Mouse (Mus musculus) kidney, postnatal 25 days (tissue): ENCODE data around the gene B4galt1.
A peak's percentile ranks its signal among the peaks of the same experiment; 100 is the strongest.

Experiments
- DNase-seq, 2 experiments: peaks; one replicate each; pipeline ENCODE4 v3.0.0; 2021; ENCODE audit warnings: mixed read lengths in 2 of 2

B4galt1 gene

GRCm38 (mm10) chr4:40840448-40840847 is 13.4 kb downstream of the B4galt1 start:
- DNase-seq, result no peak

- DNase-seq, result peak in 1 of 2 experiments; percentile 58
These were observed 14.6 kb downstream of the B4galt1 start for GRCm38 (mm10) chr4:40839251-40839650.

- peak; percentile 77 to 90 for DNase-seq
These were observed 16.1 kb downstream of the B4galt1 start for GRCm38 (mm10) chr4:40837451-40838285.

GRCm38 (mm10) chr4:40837008-40837407 is 16.8 kb downstream of the B4galt1 start:
- no peak for DNase-seq

- no peak for DNase-seq
These were observed 18.9 kb downstream of the B4galt1 start for GRCm38 (mm10) chr4:40834872-40835271.

GRCm38 (mm10) chr4:40834232-40834786 is 19.5 kb downstream of the B4galt1 start:
- no peak for DNase-seq

GRCm38 (mm10) chr4:40833381-40834231 is 20.2 kb downstream of the B4galt1 start:
- DNase-seq, result no peak

GRCm38 (mm10) chr4:40830530-40830929 is 23.3 kb downstream of the B4galt1 start:
- no peak for DNase-seq

GRCm38 (mm10) chr4:40829654-40830400 is 24.0 kb downstream of the B4galt1 start:
- DNase-seq, result peak; percentile 40 to 77

GRCm38 (mm10) chr4:40828910-40829309 is 24.9 kb downstream of the B4galt1 start:
- peak; percentile 70 to 93 for DNase-seq

GRCm38 (mm10) chr4:40827926-40828325 is 25.9 kb downstream of the B4galt1 start:
- DNase-seq, result no peak

- DNase-seq, result no peak
These were observed 27.0 kb downstream of the B4galt1 start for GRCm38 (mm10) chr4:40826810-40827209.

- DNase-seq, result no peak
These were observed 27.8 kb downstream of the B4galt1 start for GRCm38 (mm10) chr4:40825981-40826380.

- DNase-seq, result no peak
These were observed 28.7 kb downstream of the B4galt1 start for GRCm38 (mm10) chr4:40825146-40825545.

- DNase-seq, result no peak
These were observed 29.3 kb downstream of the B4galt1 start for GRCm38 (mm10) chr4:40824505-40824904.

GRCm38 (mm10) chr4:40823664-40824063 is 30.1 kb downstream of the B4galt1 start:
- no peak for DNase-seq

GRCm38 (mm10) chr4:40823151-40823550 is 30.7 kb downstream of the B4galt1 start:
- DNase-seq, result peak in 1 of 2 experiments; percentile 33

GRCm38 (mm10) chr4:40821303-40822023 is 32.3 kb downstream of the B4galt1 start:
- DNase-seq, result no peak

- DNase-seq, result no peak
These were observed 32.9 kb downstream of the B4galt1 start for GRCm38 (mm10) chr4:40820903-40821302.

GRCm38 (mm10) chr4:40820024-40820423 is 33.8 kb downstream of the B4galt1 start:
- DNase-seq, result no peak

- DNase-seq, result peak in 1 of 2 experiments; percentile 26
These were observed 34.7 kb downstream of the B4galt1 start for GRCm38 (mm10) chr4:40819151-40819550.

- DNase-seq, result no peak
These were observed 35.4 kb downstream of the B4galt1 start for GRCm38 (mm10) chr4:40818421-40818820.
